Mouse (Mus musculus) adrenal gland, postnatal 14 days (tissue): ENCODE results near the gene Prkag2. TPM values are rescaled to one million over a fixed set of nuclear protein-coding genes. Genes with fewer than 3 reads are reported as not detected.

ENCODE experiments used
- DNase-seq: peaks from one replicate; pipeline ENCODE4 v3.0.0; 2021; ENCODE audit warnings: mixed read lengths
- total RNA-seq: library from RNA; stranded (reverse); gene quantifications from 2 replicates; pipeline ENCODE4 v1.2.3, GENCODE M21; 2021

Gene Prkag2
- total RNA-seq, 1 experiment from 2014 or later, result 74.9 TPM

GRCm38 (mm10) chr5:24995576-24996100 lies 104.8 kb downstream of the Prkag2 start:
- DNase-seq, result peak; percentile 71

DNA sequence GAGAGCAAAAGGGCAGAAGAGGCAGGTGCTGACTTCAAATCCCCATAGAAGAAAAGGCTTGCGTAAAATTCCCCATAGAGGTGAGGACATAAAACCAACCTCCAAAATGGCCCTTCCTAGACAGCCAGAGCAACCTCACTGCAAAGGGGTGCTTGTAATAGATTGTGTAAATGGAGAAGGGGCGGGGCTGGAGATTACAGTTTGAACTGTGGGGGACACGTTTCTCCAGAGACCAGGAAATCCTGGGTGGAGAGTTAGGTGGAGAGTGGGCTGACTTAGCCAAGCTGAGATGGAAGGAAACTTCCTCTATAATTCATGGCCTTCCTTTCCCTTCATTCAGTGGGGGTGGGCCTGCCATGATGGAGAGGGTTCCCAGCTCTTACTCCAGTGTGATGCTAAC lies 107.3 kb downstream of the Prkag2 start:
- DNase-seq, result no peak

DNA sequence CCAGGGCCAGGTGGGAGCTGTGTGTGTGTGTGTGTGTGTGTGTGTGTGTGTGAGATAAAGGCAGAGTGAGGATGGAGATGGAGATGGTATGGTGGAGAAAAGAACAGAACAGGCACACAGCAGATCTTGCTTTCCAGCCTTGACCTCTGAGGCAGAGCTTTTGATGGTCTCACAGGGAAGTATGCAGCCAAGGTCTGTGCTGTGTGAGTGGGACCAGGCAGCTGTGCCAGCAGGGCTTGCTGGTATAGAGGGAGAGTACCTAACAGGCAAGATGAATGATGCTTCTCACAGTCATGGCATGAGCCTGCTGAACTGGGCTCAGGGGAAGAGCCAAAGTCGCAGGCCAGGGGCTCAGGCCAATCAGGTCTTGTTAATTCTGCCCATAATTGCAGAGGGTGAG lies 108.9 kb downstream of the Prkag2 start:
- no peak for DNase-seq

DNA sequence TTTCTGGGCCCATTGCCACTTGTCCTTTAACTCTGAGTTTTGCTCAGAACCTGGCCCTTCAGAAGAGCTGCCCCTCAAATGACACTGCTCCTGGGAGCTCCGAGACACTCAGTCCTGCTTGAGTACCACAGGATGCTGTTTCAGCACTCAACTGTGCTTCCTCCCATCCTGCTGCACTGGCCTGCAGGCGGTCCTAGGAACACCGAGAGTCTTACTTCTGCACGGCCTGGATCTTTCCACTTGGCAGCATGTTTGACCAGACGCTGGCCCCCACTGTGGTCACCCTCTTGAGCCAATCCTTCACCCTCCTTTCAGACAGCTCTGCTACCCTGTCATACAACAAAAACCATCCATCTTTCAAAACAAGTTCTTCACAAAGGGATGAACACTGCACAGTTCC lies 110.0 kb downstream of the Prkag2 start:
- no peak for DNase-seq

DNA sequence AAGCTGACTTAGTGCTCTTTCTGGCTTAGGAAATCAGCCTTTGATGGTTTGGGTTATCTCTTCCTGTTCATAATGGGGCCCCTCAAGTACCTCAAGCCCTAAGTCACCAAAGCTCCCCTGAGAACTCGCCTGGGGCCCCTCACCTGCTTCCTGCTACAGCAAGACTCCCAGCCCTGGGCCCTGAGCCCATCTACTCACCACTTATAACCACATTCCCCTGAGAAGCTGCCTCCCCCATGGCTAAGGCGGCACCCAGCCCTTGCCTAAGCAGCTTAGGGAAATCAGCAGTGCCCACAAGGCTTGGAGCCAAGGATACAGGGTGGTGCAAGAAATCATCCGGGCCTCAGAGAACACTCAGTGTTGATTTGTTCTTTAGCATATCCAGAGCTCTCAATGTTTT lies 110.8 kb downstream of the Prkag2 start:
- peak; percentile 73 for DNase-seq

DNA sequence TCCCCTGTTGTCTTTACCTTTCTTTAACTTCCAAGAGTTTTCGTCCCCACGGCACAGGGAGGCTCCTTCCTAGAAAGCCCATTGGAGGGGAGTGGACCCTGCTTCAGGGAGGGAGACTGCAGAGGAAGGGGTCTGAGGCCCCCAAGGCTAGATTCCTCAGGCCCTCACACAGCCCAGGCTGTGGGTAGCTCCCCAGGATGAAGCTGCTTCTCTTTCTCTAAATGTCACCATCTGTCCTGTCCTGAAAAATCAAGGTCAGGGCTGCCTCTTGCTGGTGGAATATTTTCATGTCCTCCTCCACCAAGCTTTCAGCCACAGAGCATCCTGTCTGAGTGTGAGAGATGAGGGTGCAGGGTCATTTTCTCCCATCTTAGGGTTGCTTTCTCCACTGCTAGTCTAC lies 113.5 kb downstream of the Prkag2 start:
- no peak for DNase-seq

GRCm38 (mm10) chr5:24986204-24986940 lies 114.1 kb downstream of the Prkag2 start:
- DNase-seq, result no peak

DNA sequence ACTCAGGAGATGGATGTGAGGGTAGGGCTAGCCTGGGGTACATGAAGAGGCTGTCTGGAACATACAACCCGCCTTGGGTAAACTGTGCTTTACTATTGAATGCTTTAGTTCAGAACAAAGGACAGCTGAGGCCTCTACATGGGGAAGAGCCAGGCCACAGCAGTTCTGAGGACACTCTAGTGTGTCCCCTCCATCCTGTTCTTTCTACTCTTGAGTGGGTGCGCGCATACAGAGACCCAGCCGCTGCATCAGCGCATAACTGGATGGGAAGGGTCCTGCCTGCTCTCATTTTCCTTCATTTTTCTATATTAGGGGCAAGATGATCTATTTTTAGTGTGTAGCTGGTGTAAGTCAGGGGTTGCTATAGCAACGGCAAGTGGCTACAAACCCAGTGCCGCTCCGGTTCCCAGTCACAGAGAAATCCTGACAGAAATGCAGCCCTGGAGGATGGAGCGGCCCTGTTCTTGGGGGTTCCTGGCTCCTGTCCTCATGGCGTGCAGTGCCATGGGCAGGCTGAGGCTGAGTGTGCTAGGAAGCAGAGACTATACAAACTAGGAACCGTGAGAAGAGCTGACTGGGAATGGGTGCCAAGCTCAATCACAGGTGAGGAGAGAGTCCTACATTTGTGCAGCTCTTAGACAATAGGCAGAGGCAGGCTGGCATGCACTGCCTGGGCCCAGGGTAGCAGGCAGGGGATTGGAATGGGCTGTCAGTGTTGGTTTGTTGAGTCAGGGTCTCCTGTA lies 114.8 kb downstream of the Prkag2 start:
- DNase-seq, result no peak

- DNase-seq, result no peak
These were observed 116.3 kb downstream of the Prkag2 start for GRCm38 (mm10) chr5:24984157-24984556.

DNA sequence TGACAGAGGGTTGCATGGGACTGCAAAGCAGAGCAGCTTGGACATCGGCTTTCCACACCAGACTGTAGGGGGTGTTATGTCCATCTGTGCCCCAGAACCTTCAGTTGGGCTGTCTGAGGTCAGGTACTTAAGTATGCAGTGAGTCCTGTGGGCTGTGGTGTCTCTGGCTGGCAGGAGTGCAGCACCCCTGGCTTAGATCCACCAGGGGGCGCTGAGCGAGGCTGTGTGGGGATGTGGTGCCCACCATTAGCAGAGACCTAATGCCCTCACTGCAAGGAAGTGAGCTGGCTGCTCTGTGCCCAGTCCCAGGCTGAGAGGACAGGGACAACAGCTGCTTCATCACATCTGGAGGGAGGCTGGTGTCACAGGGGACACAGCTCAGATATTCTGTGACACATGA lies 116.9 kb downstream of the Prkag2 start:
- DNase-seq, result peak; percentile 82

GRCm38 (mm10) chr5:24982258-24982657 lies 118.2 kb downstream of the Prkag2 start:
- no peak for DNase-seq

- DNase-seq, result peak; percentile 85
These were observed 118.7 kb downstream of the Prkag2 start for GRCm38 (mm10) chr5:24981765-24982164.

DNA sequence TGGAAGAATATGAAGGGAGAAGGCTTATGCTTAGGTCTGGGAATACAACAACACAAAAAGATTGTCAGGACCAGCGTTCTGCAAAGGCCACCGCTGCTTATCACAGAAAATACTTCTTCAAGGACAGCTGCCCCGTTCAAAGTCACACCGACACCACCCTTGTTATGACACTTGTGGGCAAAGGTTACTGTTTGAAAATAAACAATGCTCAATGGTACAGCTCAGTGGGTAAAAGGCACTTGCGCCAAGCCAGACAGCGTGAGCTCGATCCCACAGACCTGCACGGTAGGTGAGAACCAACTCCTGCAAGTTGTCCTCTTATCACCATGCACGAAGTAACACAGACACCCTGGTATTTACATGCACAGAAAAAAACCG lies 120.5 kb downstream of the Prkag2 start:
- DNase-seq, result no peak

DNA sequence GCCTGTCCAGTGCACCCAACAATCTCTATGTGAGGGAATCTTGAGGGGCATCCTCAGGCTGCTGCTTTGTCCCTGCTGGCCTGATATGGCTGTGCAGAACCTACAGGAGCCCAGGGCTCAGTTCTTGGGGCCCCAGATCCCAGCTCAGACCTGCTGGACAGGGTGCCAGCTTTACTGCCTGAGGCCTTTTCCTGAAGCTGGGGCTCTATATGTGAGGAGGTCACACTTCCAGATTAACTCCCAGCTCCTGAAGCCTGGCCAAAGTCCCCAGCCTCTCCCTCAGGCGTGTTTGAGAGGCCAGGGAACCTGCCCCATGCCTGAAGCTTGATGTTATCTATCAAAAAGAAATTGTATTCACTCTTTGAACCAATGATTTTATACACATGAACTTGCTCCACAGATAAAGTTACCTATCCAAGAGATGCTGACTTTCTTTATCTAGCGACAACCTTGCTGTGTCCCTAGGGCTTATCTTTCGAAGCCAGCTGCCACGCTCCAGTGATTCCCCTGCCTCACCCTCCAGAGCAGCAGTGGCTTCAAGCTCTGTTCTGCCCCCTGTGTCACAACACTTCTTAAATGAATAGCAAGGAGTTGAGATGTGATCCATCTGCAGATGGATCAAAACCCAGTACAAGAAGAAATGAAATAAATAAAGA lies 121.0 kb downstream of the Prkag2 start:
- no peak for DNase-seq

- peak; percentile 56 for DNase-seq
These were observed 123.5 kb downstream of the Prkag2 start for GRCm38 (mm10) chr5:24976907-24977306.

GRCm38 (mm10) chr5:24976236-24976635 lies 124.2 kb downstream of the Prkag2 start:
- DNase-seq, result no peak

DNA sequence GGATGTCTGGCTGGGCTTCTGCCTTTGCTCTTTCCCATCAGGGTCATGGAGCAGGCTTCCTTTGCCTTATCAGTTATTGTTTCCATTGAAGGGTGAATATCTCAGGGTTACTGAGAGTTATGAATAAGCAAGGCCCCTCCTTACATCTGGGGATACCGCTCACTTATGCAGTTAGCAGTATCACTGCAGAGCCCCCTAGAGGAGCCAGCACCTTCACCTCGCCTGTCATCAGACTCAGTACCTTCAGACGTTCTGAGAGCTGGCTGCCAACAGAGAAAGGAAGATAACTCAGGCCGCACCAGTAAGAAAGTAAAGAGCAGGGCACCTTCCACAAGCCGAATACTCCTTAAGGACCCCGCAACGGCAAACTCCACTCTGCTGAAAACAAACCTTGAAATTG lies 125.3 kb downstream of the Prkag2 start:
- no peak for DNase-seq

GRCm38 (mm10) chr5:24973672-24974225 lies 126.7 kb downstream of the Prkag2 start:
- no peak for DNase-seq

GRCm38 (mm10) chr5:24973228-24973627 lies 127.2 kb downstream of the Prkag2 start:
- peak; percentile 78 for DNase-seq

DNA sequence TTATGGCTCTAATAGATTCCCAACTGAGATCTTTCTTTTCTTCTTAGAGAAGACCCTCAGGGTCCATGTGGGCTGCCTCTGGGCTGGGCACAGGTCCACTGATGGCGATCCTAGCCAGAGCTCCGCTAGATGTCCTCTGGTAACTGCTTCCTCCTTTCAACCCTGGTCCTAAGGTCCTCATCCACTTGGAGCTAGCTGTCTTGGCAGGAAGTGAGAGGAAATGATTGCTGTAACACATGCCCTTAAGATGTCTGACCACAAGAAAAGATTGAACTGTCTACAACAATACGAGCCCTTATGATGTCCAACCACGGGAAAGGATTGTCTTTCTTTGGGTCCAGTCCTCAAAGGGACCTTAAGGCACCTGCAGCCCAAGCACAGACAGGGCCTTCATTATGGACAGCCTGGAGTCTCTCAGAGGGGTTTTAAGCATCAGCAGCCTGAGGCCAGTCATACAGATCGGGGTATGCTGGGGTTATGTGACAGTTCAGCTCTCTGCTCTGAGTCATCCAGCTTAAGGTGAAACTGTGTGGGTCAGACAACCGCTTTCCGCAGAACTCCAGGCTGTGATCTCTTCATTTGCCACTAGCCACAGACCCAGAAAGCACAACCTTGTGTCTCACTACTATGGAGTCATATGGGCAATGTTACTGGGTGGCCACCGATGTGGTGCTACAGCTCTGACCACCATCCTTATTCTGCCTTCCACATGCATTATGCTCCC lies 129.7 kb downstream of the Prkag2 start:
- no peak for DNase-seq

- no peak for DNase-seq
These were observed 131.1 kb downstream of the Prkag2 start for GRCm38 (mm10) chr5:24969241-24969880.

DNA sequence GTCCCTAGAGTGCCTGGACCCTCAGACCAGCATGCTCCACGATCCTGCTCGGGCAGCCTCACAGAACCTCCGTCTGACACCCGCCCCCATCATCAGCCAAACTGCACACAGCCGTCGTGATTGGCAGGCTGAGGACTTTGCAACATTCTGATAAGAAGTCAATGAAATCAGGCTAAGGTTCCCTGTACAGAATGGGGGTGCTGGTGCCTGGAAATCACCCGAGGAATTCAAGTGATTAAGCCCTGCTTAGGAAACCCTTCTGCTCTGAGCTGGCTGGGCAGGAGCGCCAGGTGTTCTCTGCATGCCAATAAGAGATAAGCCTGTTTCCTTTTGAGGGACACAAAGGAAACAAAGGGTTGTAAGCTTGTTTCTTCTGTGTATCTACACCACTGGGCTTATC lies 131.7 kb downstream of the Prkag2 start:
- DNase-seq, result no peak
